24 mouse cellular contexts compared by ENCODE assay signal in genomic region chr11:67049256-67049655, GRCm38 (mm10). TPM values are rescaled to one million over a fixed set of nuclear protein-coding genes. Genes with fewer than 3 reads are reported as not detected.
DNase-seq lines count a peak whose midpoint lies in the region; ATAC-seq and TF ChIP-seq lines count a peak whose summit lies in the region.
"Had no signal": no experiment of that assay in that cellular context is flagged by ENCODE, and none has a peak within 500 bp of the region (broad histone marks: within the 10 kb centered on the region; RNA-seq: fewer than 3 reads in every experiment).

No protein-coding gene starts in this region.

- no peak overlapping the region for H3K27ac ChIP-seq in heart, adult 2 months
- no peak overlapping the region for H3K27ac ChIP-seq in liver, postnatal 0 days (ENCODE audit: low read depth)
- no peak overlapping the region for H3K27ac ChIP-seq in liver, embryonic 11.5 days (ENCODE audit: low read depth, low read length)
- H3K27ac ChIP-seq: embryonic facial prominence, embryonic 13.5 days; heart, embryonic 15.5 days; limb, embryonic 12.5 days; midbrain, embryonic 12.5 days had no signal

- TF ChIP-seq POLR2A in heart, adult 2 months (IDR thresholded peaks at IDR 0.05; ENCODE audit: insufficient read depth, low read depth, low read length), result no peak

- no peak for DNase-seq in heart, adult 2 months
- no peak for DNase-seq in heart, postnatal 25 days (ENCODE audit: low spot score)
- DNase-seq in liver, postnatal 0 days, result no peak
- DNase-seq in liver, embryonic 11.5 days (ENCODE audit: low spot score), result no peak
- DNase-seq in naive thymus-derived CD4-positive, alpha-beta T cell, adult 2 months (ENCODE audit: low read depth), result peak; percentile 21
- no peak for DNase-seq in thymus, postnatal 14 days
- DNase-seq: adrenal gland, adult 8-10 months; B cell, adult 2 months; cerebellum, postnatal 10 days; gastrocnemius, postnatal 25 days; kidney, adult 9 months; kidney, postnatal 36 days; lung, adult 2 months; thymus, adult 2 months had no signal

- 93% methylated on average over 3 of the region's 3 CpGs for WGBS in heart, adult 2 months
- WGBS in liver, postnatal 0 days (ENCODE audit: insufficient replicate concordance), result 75% methylated on average over 3 of the region's 3 CpGs
- 86% methylated on average over 3 of the region's 3 CpGs for WGBS in liver, embryonic 11.5 days

- no peak for TF ChIP-seq EP300 in heart, adult 2 months (IDR thresholded peaks at IDR 0.05; ENCODE audit: insufficient read depth, low read depth, low read length)
- TF ChIP-seq EP300 in liver, postnatal 0 days (IDR thresholded peaks at IDR 0.05; ENCODE audit: low read depth), result no peak

- peaks cover 8% of the 10 kb centered on the region for H3K36me3 ChIP-seq in heart, adult 2 months (ENCODE audit: control insufficient read depth, insufficient read depth, low read length)
- no peaks in the 10 kb centered on the region; the same call in 1 of the 2 replicates for H3K36me3 ChIP-seq in liver, postnatal 0 days (replicated peaks; ENCODE audit: insufficient read depth, low read length)
- H3K36me3 ChIP-seq in liver, embryonic 11.5 days (ENCODE audit: control insufficient read depth, insufficient read depth, low read length), result no peaks in the 10 kb centered on the region
- H3K36me3 ChIP-seq in E14TG2a.4 (ENCODE audit: insufficient read depth, low read length), result peaks cover 35% of the 10 kb centered on the region

- H3K79me2 ChIP-seq in heart, adult 2 months (replicated peaks; ENCODE audit: control insufficient read depth, insufficient read depth, low read length), result peaks cover 4% of the 10 kb centered on the region; the same call in 1 of the 2 replicates

- H3K4me3 ChIP-seq in heart, adult 2 months, result no peak overlapping the region
- H3K4me3 ChIP-seq in liver, postnatal 0 days (ENCODE audit: low read depth, low read length), result no peak overlapping the region
- no peak overlapping the region for H3K4me3 ChIP-seq in liver, embryonic 11.5 days (ENCODE audit: low read depth, low read length)
- H3K4me3 ChIP-seq in E14TG2a.4 (replicated peaks; ENCODE audit: low read length), result no peak overlapping the region; the same call in 1 of the 2 replicates
- H3K4me3 ChIP-seq: embryonic facial prominence, embryonic 13.5 days; heart, embryonic 15.5 days; limb, embryonic 12.5 days; midbrain, embryonic 12.5 days had no signal

- no peaks in the 10 kb centered on the region for H3K27me3 ChIP-seq in heart, adult 2 months (ENCODE audit: control insufficient read depth, insufficient read depth, low read length)
- no peaks in the 10 kb centered on the region for H3K27me3 ChIP-seq in liver, postnatal 0 days (ENCODE audit: insufficient read depth, low read length)
- H3K27me3 ChIP-seq in liver, embryonic 11.5 days (replicated peaks; ENCODE audit: control insufficient read depth, insufficient read depth, low read length), result no peaks in the 10 kb centered on the region
- no peaks in the 10 kb centered on the region for H3K27me3 ChIP-seq in E14TG2a.4 (ENCODE audit: insufficient read depth, low read length)
- H3K27me3 ChIP-seq: embryonic facial prominence, embryonic 13.5 days; heart, embryonic 15.5 days; limb, embryonic 12.5 days; midbrain, embryonic 12.5 days had no signal

- intact Hi-C loops in heart, adult 2 months (cut with DNase I), result no loop called here
- intact Hi-C loops in heart, postnatal 25 days (cut with DNase I), result no loop called here

- no peak overlapping the region for H3K4me2 ChIP-seq in liver, postnatal 0 days (ENCODE audit: low read depth, low read length)
- H3K4me2 ChIP-seq in liver, embryonic 11.5 days, result no peak overlapping the region
- H3K4me2 ChIP-seq: embryonic facial prominence, embryonic 13.5 days; heart, embryonic 15.5 days; limb, embryonic 12.5 days; midbrain, embryonic 12.5 days had no signal

- H3K4me1 ChIP-seq in heart, adult 2 months (ENCODE audit: control insufficient read depth, insufficient read depth, low read length), result peaks cover 1% of the 10 kb centered on the region
- peaks cover 26% of the 10 kb centered on the region for H3K4me1 ChIP-seq in liver, postnatal 0 days (ENCODE audit: insufficient read depth)
- H3K4me1 ChIP-seq in liver, embryonic 11.5 days (replicated peaks; ENCODE audit: control insufficient read depth, insufficient read depth, low read length), result peaks cover 7% of the 10 kb centered on the region
- peaks cover 83% of the 10 kb centered on the region for H3K4me1 ChIP-seq in E14TG2a.4 (replicated peaks; ENCODE audit: low read depth, low read length)

- no peak overlapping the region for H3K9ac ChIP-seq in heart, adult 2 months (ENCODE audit: low read depth, low read length)
- no peak overlapping the region for H3K9ac ChIP-seq in liver, postnatal 0 days (replicated peaks)
- H3K9ac ChIP-seq in liver, embryonic 11.5 days (ENCODE audit: low read depth, low read length), result no peak overlapping the region
- H3K9ac ChIP-seq: embryonic facial prominence, embryonic 13.5 days; heart, embryonic 15.5 days; limb, embryonic 12.5 days; midbrain, embryonic 12.5 days had no signal

- H3K9me3 ChIP-seq in liver, postnatal 0 days (ENCODE audit: low read length), result no peaks in the 10 kb centered on the region
- no peaks in the 10 kb centered on the region for H3K9me3 ChIP-seq in liver, embryonic 11.5 days (ENCODE audit: control insufficient read depth, low read length)
- no peaks in the 10 kb centered on the region for H3K9me3 ChIP-seq in E14TG2a.4 (ENCODE audit: low read length)
- H3K9me3 ChIP-seq: embryonic facial prominence, embryonic 13.5 days; heart, embryonic 15.5 days; limb, embryonic 12.5 days; midbrain, embryonic 12.5 days had no signal

- TF ChIP-seq CTCF in heart, adult 2 months (IDR thresholded peaks at IDR 0.05), result peak; percentile 8; the same call in 1 of the 2 replicates
- peak; percentile 22; the same call in 1 of the 2 replicates for TF ChIP-seq CTCF in liver, postnatal 0 days (IDR thresholded peaks at IDR 0.05; ENCODE audit: low read depth)
- TF ChIP-seq CTCF in E14TG2a.4 (conservative IDR thresholded peaks at IDR 0.05; ENCODE audit: low read length), result peak; percentile 42

- no peak for ATAC-seq in liver, postnatal 0 days
- no peak for ATAC-seq in liver, embryonic 11.5 days (replicated peaks; ENCODE audit: low FRiP score)
- no peak for ATAC-seq in activated CD4-positive, CD25-positive, alpha-beta regulatory T cell, adult 4 months
- ATAC-seq: forebrain, embryonic 14.5 days had no signal

RNA-seq across cellular contexts. Expression of gene Adprm, which starts 3.1 kb away (rescaled TPM):
- 10 to 100 TPM; 10.8 to 14.6 TPM for total RNA-seq in heart, adult 2 months (2021)
- polyA plus RNA-seq in heart, adult 2 months (2012; rRNA removed), result 9.8 and 20.6 TPM in 2 replicates
- 10 to 100 TPM; 13.3 to 14.5 TPM for total RNA-seq in heart, postnatal 25 days (2021)
- 15.0 and 15.4 TPM in 2 replicates for polyA plus RNA-seq in liver, postnatal 0 days (2015; fragmentation: Nextera tagmentation; extraction: Ambion mirVana)
- 17.0 and 18.5 TPM in 2 replicates for polyA plus RNA-seq in liver, embryonic 11.5 days (2014; fragmentation: Nextera tagmentation; extraction: Ambion mirVana)
- polyA plus RNA-seq in activated CD4-positive, CD25-positive, alpha-beta regulatory T cell, adult 4 months (2017; shearing (Covaris generic)), result 10 to 100 TPM; 66.8 to 67.3 TPM

RNA-seq across cellular contexts. Expression of gene Sco1, which starts 3.2 kb away (rescaled TPM):
- 10 to 100 TPM; 18.3 to 20.1 TPM for total RNA-seq in heart, adult 2 months (2021)
- 7.8 and 12.0 TPM in 2 replicates for polyA plus RNA-seq in heart, adult 2 months (2012; rRNA removed)
- total RNA-seq in heart, postnatal 25 days (2021), result 10 to 100 TPM; 19.0 to 19.5 TPM
- 7.4 and 7.7 TPM in 2 replicates for polyA plus RNA-seq in liver, postnatal 0 days (2015; fragmentation: Nextera tagmentation; extraction: Ambion mirVana)
- polyA plus RNA-seq in liver, embryonic 11.5 days (2014; fragmentation: Nextera tagmentation; extraction: Ambion mirVana), result 18.8 and 20.3 TPM in 2 replicates
- polyA plus RNA-seq in activated CD4-positive, CD25-positive, alpha-beta regulatory T cell, adult 4 months (2017; shearing (Covaris generic)), result 1 to 10 TPM; 6.9 to 8.9 TPM

RNA-seq across cellular contexts. Expression of gene Tmem220, which starts 24.3 kb away (rescaled TPM):
- total RNA-seq in heart, adult 2 months (2021), result 1 to 10 TPM; 1.9 to 2.0 TPM
- polyA plus RNA-seq in heart, adult 2 months (2012; rRNA removed), result 2.1 and 3.8 TPM in 2 replicates
- total RNA-seq in heart, postnatal 25 days (2021), result 1 to 10 TPM; 1.4 to 1.5 TPM
- polyA plus RNA-seq in liver, postnatal 0 days (2015; fragmentation: Nextera tagmentation; extraction: Ambion mirVana), result 4.2 and 4.9 TPM in 2 replicates
- 1.8 and 1.9 TPM in 2 replicates for polyA plus RNA-seq in liver, embryonic 11.5 days (2014; fragmentation: Nextera tagmentation; extraction: Ambion mirVana)
- polyA plus RNA-seq in activated CD4-positive, CD25-positive, alpha-beta regulatory T cell, adult 4 months (2017; shearing (Covaris generic)), result 1 to 10 TPM in 1 of 2 experiments, under 1 TPM in 1; 0.63 to 1.0 TPM

RNA-seq across cellular contexts. Expression of gene Myh3, which starts 28.8 kb away (rescaled TPM):
- not detected for total RNA-seq in heart, adult 2 months (2021)
- not detected in 2 replicates for polyA plus RNA-seq in heart, adult 2 months (2012; rRNA removed)
- total RNA-seq in heart, postnatal 25 days (2021), result not detected
- polyA plus RNA-seq in liver, postnatal 0 days (2015; fragmentation: Nextera tagmentation; extraction: Ambion mirVana), result 0.06 and 0.75 TPM in 2 replicates
- polyA plus RNA-seq in liver, embryonic 11.5 days (2014; fragmentation: Nextera tagmentation; extraction: Ambion mirVana), result 0.38 and 0.78 TPM in 2 replicates
- under 1 TPM in 1 of 2 experiments, not detected in 1; 0.19 TPM for polyA plus RNA-seq in activated CD4-positive, CD25-positive, alpha-beta regulatory T cell, adult 4 months (2017; shearing (Covaris generic))
- total RNA-seq: hematopoietic stem cell, adult 5-6 weeks had no signal
- polyA plus RNA-seq: spleen, adult 2 months; urinary bladder, adult 2 months had no signal
